Mouse (Mus musculus) liver, postnatal 0 days (tissue): ENCODE results near the gene Mterf1b. TPM values are rescaled to one million over a fixed set of nuclear protein-coding genes. Genes with fewer than 3 reads are reported as not detected.
"Not testable (repeated sequence)": the region's sequence is repeated elsewhere in the genome, so short reads cannot be mapped to it uniquely, and the experiment has no call there.

Experiments
- ATAC-seq: fragments of 200-750 bp; cut with Nextera tagmentation; 2 replicates; pipeline ENCODE4 v1.8.0; 2017; ENCODE audit warnings: mild to moderate bottlenecking, moderate library complexity
- DNase-seq: peaks from one replicate; pipeline ENCODE4 v3.0.0-alpha.2; 2016
- H3K27ac ChIP-seq: fragments of 300-500 bp; sonication (generic); 2 replicates; pipeline ENCODE4 v1.5.1; 2014; ENCODE audit warnings: antibody characterized with exemption, moderate library complexity, mild to moderate bottlenecking, low read depth
- H3K27me3 ChIP-seq: fragments of 300-500 bp; sonication (generic); 2 replicates; pipeline ENCODE4 v1.6.1; 2014; ENCODE audit warnings: low read length, control low read depth, mixed read lengths; ENCODE audit not compliant: insufficient read depth
- H3K36me3 ChIP-seq: fragments of 300-500 bp; sonication (generic); replicated peaks from 2 replicates; pipeline ENCODE4 v1.6.1; 2014; ENCODE audit warnings: mild to moderate bottlenecking, control low read depth, low read length, moderate library complexity, mixed read lengths; ENCODE audit not compliant: insufficient read depth
- H3K4me1 ChIP-seq: fragments of 300-500 bp; sonication (generic); 2 replicates; pipeline ENCODE4 v1.6.1; 2014; ENCODE audit warnings: antibody characterized with exemption, mild to moderate bottlenecking, control low read depth; ENCODE audit not compliant: insufficient read depth
- H3K4me2 ChIP-seq: fragments of 300-500 bp; sonication (generic); 2 replicates; pipeline ENCODE4 v1.6.1; 2014; ENCODE audit warnings: low read depth, mild to moderate bottlenecking, low read length, moderate library complexity, mixed read lengths
- H3K4me3 ChIP-seq: fragments of 300-500 bp; sonication (generic); 2 replicates; pipeline ENCODE4 v1.5.1; 2014; ENCODE audit warnings: low read depth, low read length
- H3K9ac ChIP-seq: fragments of 300-500 bp; sonication (generic); replicated peaks from 2 replicates; pipeline ENCODE4 v1.6.1; 2014; ENCODE audit warnings: mild to moderate bottlenecking, moderate library complexity
- H3K9me3 ChIP-seq: fragments of 300-500 bp; sonication (generic); 2 replicates; pipeline ENCODE4 v1.6.1; 2016; ENCODE audit warnings: mild to moderate bottlenecking, control low read depth, low read length, mixed read lengths
- CTCF ChIP-seq: sonication (generic); IDR thresholded peaks from 2 replicates; pipeline ENCODE4 v1.5.1; 2016; ENCODE audit warnings: antibody characterized with exemption, low read depth
- EP300 ChIP-seq: IDR thresholded peaks from 2 replicates; pipeline ENCODE4 v1.6.1; 2016; ENCODE audit warnings: antibody characterized with exemption, low read depth, mild to moderate bottlenecking
- WGBS: fragments of 180-500 bp; shearing (Covaris S2); extraction: QIAGEN DNeasy Blood & Tissue Kit; methylation state at CpG from one replicate; pipeline ENCODE4 v1.1.7; 2014; ENCODE audit not compliant: insufficient replicate concordance; 5-methylcytosine and 5-hydroxymethylcytosine counted together
- polyA plus RNA-seq: library from polyadenylated mRNA; unstranded; fragments of >200 nt; fragmentation: Nextera tagmentation; extraction: Ambion mirVana; gene quantifications from 2 replicates; pipeline ENCODE4 v1.2.1, GENCODE M21; 2015

The Mterf1b gene
- polyA plus RNA-seq, 1 experiment from 2014 or later, result 1.1 TPM

DNA sequence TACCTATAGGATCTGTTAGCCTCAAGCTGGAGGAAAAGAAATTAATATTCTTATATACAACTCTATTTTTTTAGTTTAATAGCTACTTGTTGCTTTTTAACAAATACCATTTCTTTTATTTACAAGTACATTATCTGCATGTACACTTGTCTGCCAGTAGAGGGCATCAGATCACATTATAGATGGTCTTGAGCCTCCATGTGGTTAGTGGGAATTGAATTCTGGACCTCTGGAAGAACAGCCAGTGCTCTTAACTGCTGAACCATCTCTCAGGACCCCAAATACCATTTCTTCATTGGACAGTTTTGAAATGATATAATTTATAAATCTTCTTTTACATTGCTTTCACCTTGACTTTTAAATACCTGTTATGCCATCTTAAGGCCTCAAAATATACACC is 9.2 kb downstream of the Mterf1b start:
- ATAC-seq (no peak), DNase-seq (no peak)
- H3K36me3 ChIP-seq, result no peaks in the 10 kb centered on the region
- no peaks in the 10 kb centered on the region for H3K27me3 ChIP-seq
- no peak overlapping the region for H3K4me3 ChIP-seq
- H3K27ac ChIP-seq, result no peak overlapping the region
- no peaks in the 10 kb centered on the region for H3K9me3 ChIP-seq
- no peaks in the 10 kb centered on the region for H3K4me1 ChIP-seq
- no peak overlapping the region for H3K4me2 ChIP-seq
- no peak overlapping the region for H3K9ac ChIP-seq
- TF ChIP-seq EP300, result no peak
- peak; percentile 67 for TF ChIP-seq CTCF

DNA sequence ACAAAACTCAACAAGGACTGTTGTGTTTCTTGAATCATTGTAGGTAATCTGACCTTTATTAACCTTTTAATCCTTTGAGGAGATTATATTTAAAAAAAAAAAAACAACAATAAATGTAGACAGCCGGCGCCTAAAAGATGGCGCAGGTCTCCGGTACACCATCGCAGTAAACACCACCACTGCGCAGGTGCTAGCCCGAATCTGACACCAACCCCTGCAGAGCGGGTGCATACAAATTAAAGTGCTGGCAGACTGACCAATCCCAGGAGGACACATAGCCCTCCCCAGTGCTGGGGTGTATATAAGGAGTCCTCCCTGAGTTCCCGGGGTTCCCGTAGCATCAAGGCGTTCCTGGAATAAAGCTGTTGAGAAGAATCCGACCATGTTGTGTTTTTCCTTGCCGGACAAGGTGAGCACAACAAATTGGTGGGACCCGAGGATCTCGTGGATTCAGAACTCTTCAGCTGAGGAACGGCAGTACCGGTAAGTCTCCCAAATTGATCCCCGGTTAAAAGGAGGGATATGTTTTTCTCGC is 10.2 kb downstream of the Mterf1b start:
- H3K4me1 ChIP-seq, H3K4me2 ChIP-seq, H3K4me3 ChIP-seq, ATAC-seq, H3K27ac ChIP-seq, H3K9me3 ChIP-seq, DNase-seq, H3K27me3 ChIP-seq, H3K36me3 ChIP-seq, H3K9ac ChIP-seq: not testable (repeated sequence)
- WGBS, result 92% methylated on average over 19 of the region's 19 CpGs

DNA sequence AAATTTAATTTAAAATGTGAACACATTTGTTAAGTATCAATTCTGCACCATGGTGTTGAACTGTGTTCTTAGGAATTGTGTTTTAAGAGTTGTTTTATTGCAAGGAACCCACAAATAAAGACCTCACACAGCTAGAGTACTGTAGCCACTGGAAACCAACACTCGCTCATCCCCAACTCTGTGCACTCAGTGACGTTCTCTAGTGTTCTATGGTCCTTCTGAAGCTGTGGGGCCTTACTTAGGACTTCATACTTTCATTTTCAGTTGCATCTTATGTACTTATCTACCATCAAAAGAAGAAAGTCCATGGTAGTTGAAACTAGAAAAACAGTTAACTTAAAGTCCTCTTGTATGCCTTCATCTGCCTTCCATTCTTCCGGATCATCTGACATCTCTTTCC is 17.9 kb downstream of the Mterf1b start:
- not testable (repeated sequence) for H3K36me3 ChIP-seq, H3K9ac ChIP-seq, H3K9me3 ChIP-seq, H3K4me3 ChIP-seq, H3K4me2 ChIP-seq, H3K27me3 ChIP-seq, H3K27ac ChIP-seq, H3K4me1 ChIP-seq, DNase-seq, ATAC-seq
- 73% methylated on average over 3 of the region's 3 CpGs for WGBS

DNA sequence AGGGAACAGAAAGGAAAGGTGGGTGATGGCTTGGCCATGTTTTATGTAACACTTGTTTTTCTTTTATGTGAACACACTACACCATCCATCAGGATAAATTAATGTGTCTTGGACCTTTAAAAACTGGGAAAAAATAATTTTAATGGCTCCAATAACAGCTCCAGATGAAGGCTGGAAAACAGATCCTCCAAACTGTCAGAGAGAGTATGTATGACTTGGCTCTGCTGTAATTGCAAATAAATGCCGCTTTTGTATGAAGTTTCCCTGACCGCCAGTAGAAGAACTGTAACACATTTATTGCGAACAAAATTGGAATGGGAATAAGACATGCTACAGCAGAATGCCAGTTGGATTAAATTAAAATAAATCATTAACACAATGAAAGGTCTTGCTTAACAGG is 29.1 kb downstream of the Mterf1b start:
- Histone ChIP-seq H3K4me1 (no peaks in the 10 kb centered on the region), H3K27me3 (no peaks in the 10 kb centered on the region), H3K9ac (no peak overlapping the region), H3K9me3 (no peaks in the 10 kb centered on the region), H3K27ac (no peak overlapping the region), H3K36me3 (no peaks in the 10 kb centered on the region), H3K4me2 (no peak overlapping the region), H3K4me3 (no peak overlapping the region)
- DNase-seq (no peak), ATAC-seq (no peak)
- 77% methylated on average over 3 of the region's 3 CpGs for WGBS
- no peak for TF ChIP-seq CTCF
- no peak for TF ChIP-seq EP300

DNA sequence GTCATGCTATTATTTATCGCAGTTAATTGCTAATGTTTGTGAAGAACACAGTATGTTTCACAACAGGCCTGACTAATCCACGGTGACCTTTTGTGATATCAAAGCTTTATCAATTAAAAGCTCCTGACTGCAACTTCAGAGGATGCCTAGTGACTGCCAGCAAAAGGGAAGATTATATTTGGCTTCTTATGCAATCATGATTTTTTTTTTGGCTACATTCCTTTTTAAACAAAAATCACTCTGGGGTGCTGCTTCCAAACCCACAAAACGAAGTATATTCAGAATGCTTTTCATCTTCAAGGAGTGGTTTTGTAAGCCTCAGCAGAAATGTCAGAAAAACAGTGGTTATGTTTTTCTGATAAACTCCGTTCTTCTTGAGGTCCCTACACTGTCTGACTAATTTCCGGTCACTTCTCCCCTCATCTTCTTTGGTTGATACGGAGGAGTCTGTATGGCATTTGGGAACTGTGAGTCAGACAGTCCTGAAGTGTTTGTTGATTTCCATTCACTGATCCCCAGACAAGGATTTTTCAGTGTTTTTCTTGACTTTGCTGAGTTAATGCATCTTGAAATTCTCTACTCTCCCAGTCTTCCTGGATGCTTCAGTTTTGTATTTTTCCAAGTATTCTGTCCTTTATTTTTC is 29.9 kb downstream of the Mterf1b start:
- ATAC-seq, result no peak
- Histone ChIP-seq H3K36me3 (no peaks in the 10 kb centered on the region), H3K4me2 (no peak overlapping the region), H3K4me1 (no peaks in the 10 kb centered on the region), H3K9me3 (no peaks in the 10 kb centered on the region), H3K27ac (no peak overlapping the region), H3K9ac (no peak overlapping the region), H3K27me3 (no peaks in the 10 kb centered on the region), H3K4me3 (no peak overlapping the region)
- TF ChIP-seq EP300, result no peak
- TF ChIP-seq CTCF, result no peak
- 67% methylated on average over 6 of the region's 6 CpGs for WGBS
- no peak for DNase-seq

DNA sequence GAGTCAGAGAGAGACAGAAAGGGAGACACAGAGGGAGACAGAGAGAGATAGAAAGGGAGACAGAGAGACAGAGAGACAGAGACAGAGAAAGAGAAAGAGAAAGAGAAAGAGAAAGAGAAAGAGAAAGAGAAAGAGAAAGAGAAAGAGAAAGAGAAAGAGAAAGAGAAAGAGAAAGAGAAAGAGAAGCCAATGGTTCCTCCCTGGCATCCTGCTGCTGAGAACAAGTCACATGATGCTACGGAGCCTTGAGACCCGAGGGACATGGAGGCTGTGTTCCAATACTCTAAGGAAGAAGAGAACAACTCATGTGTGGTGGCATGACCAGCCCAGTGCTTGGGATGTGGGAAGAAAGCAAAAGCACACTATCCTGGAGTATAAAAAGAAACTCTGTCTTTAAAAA is 40.0 kb downstream of the Mterf1b start:
- Histone ChIP-seq H3K27me3 (no peaks in the 10 kb centered on the region), H3K36me3 (no peaks in the 10 kb centered on the region), H3K9me3 (no peaks in the 10 kb centered on the region), H3K9ac (no peak overlapping the region), H3K27ac (no peak overlapping the region), H3K4me3 (no peak overlapping the region), H3K4me1 (no peaks in the 10 kb centered on the region), H3K4me2 (no peak overlapping the region)
- WGBS, result 72% methylated on average over 2 of the region's 2 CpGs
- TF ChIP-seq CTCF (no peak), EP300 (no peak)
- DNase-seq (no peak), ATAC-seq (no peak)

DNA sequence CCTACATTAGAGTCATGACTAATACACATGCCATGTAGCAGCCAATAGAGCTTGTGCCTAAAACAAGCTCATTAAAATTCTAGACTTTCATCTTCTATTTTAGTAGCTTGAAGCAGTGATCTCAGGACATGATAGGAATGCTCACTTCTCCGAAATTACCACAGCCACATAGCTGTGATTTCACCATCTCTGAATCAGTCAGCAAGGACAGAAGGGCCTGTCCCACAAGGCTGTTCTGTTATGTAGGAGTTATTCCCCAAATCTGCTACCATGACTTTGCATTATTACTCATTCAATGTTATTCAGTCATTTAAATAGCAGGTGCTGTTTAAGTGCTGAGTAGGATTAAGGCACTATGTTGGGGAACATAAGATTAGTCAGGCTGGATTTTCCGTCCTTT is 42.3 kb downstream of the Mterf1b start:
- Histone ChIP-seq H3K27ac (no peak overlapping the region), H3K27me3 (no peaks in the 10 kb centered on the region), H3K4me3 (no peak overlapping the region), H3K4me1 (no peaks in the 10 kb centered on the region), H3K4me2 (no peak overlapping the region), H3K36me3 (no peaks in the 10 kb centered on the region), H3K9me3 (no peaks in the 10 kb centered on the region), H3K9ac (no peak overlapping the region)
- TF ChIP-seq CTCF (no peak), EP300 (no peak)
- DNase-seq (no peak), ATAC-seq (no peak)
- WGBS, result 68% methylated on average over 2 of the region's 2 CpGs
